Mouse (Mus musculus) kidney, postnatal 25 days (tissue): ENCODE data around the gene Cacng7.

Source experiments
- DNase-seq, 2 experiments: peaks; one replicate each; pipeline ENCODE4 v3.0.0; 2021; ENCODE audit warnings: mixed read lengths in 2 of 2

The Cacng7 gene

GRCm38 (mm10) chr7:3347366-3348287 is 14.9 kb downstream of the Cacng7 start:
- peak in 1 of 2 experiments; percentile 35 for DNase-seq

- no peak for DNase-seq
These were observed 15.6 kb downstream of the Cacng7 start for GRCm38 (mm10) chr7:3348326-3348725.

- DNase-seq = no peak
These were observed 17.0 kb downstream of the Cacng7 start for GRCm38 (mm10) chr7:3349775-3350174.

- DNase-seq = no peak
These were observed 18.8 kb downstream of the Cacng7 start for GRCm38 (mm10) chr7:3351536-3351935.

- DNase-seq = no peak
These were observed 22.1 kb downstream of the Cacng7 start for GRCm38 (mm10) chr7:3354850-3355249.

- no peak for DNase-seq
These were observed 27.9 kb downstream of the Cacng7 start for GRCm38 (mm10) chr7:3360678-3361077.

GRCm38 (mm10) chr7:3365547-3366279 is 33.0 kb downstream of the Cacng7 start:
- no peak for DNase-seq

GRCm38 (mm10) chr7:3366705-3367516 is 34.2 kb downstream of the Cacng7 start:
- DNase-seq = peak; percentile 13 to 36

- no peak for DNase-seq
These were observed 34.8 kb downstream of the Cacng7 start for GRCm38 (mm10) chr7:3367569-3367968.

GRCm38 (mm10) chr7:3368311-3368710 is 35.6 kb downstream of the Cacng7 start:
- no peak for DNase-seq

GRCm38 (mm10) chr7:3369189-3369588 is 36.4 kb downstream of the Cacng7 start:
- no peak for DNase-seq

- peak; percentile 17 to 36 for DNase-seq
These were observed 37.7 kb downstream of the Cacng7 start for GRCm38 (mm10) chr7:3370407-3370806.

- DNase-seq = no peak
These were observed 39.6 kb downstream of the Cacng7 start for GRCm38 (mm10) chr7:3372376-3372775.

- no peak for DNase-seq
These were observed 41.0 kb downstream of the Cacng7 start for GRCm38 (mm10) chr7:3373754-3374153.

- DNase-seq = peak; percentile 42 to 75
These were observed 44.1 kb downstream of the Cacng7 start for GRCm38 (mm10) chr7:3376831-3377230.

- DNase-seq = no peak
These were observed 49.4 kb downstream of the Cacng7 start for GRCm38 (mm10) chr7:3382123-3382522.

GRCm38 (mm10) chr7:3384807-3385319 is 52.1 kb downstream of the Cacng7 start:
- DNase-seq = no peak

- no peak for DNase-seq
These were observed 53.4 kb downstream of the Cacng7 start for GRCm38 (mm10) chr7:3386036-3386730.

GRCm38 (mm10) chr7:3387761-3388160 is 55.0 kb downstream of the Cacng7 start:
- DNase-seq = no peak

- no peak for DNase-seq
These were observed 56.1 kb downstream of the Cacng7 start for GRCm38 (mm10) chr7:3388885-3389284.

- peak; percentile 70 to 78 for DNase-seq
These were observed 57.0 kb downstream of the Cacng7 start for GRCm38 (mm10) chr7:3389444-3390412.
